Mouse (Mus musculus) MEL (cell line): ENCODE data around the gene Zbtb24. TPM values are rescaled to one million over a fixed set of nuclear protein-coding genes. Genes with fewer than 3 reads are reported as not detected.

Experiments
- DNase-seq: peaks from one replicate; pipeline ENCODE4 v3.0.0; 2011; ENCODE audit warnings: low read depth, low spot score
- H3K27ac ChIP-seq: 2 replicates; pipeline ENCODE4 v1.5.1; 2012; ENCODE audit warnings: low read depth, mild to moderate bottlenecking, control low read depth, low read length, moderate library complexity; ENCODE audit not compliant: control insufficient read depth
- H3K27me3 ChIP-seq, 2 experiments: fragments of 150-350 bp in 1 of 2; sonication (generic) in 1 of 2; 2 replicates each; pipeline ENCODE4 v1.6.1; 2012; ENCODE audit warnings: low read length in 2 of 2, mild to moderate bottlenecking in 2 of 2, improper control_type of control experiment in 1 of 2, moderate library complexity in 1 of 2; ENCODE audit not compliant: insufficient read depth in 2 of 2, control insufficient read depth in 1 of 2
- H3K36me3 ChIP-seq, 2 experiments: 2 replicates each; pipeline ENCODE4 v1.6.1; 2012 to 2014; ENCODE audit warnings: low read length in 2 of 2, improper control_type of control experiment in 1 of 2, inconsistent platforms in 1 of 2, mild to moderate bottlenecking in 1 of 2; ENCODE audit not compliant: insufficient read depth in 2 of 2, control insufficient read depth in 1 of 2
- H3K4me1 ChIP-seq, 2 experiments: fragments of 150-350 bp in 1 of 2; sonication (generic) in 1 of 2; 2 replicates each; pipeline ENCODE4 v1.6.1; 2012; ENCODE audit warnings: low read length in 2 of 2, improper control_type of control experiment in 1 of 2, mild to moderate bottlenecking in 1 of 2; ENCODE audit not compliant: insufficient read depth in 2 of 2, control insufficient read depth in 1 of 2
- H3K4me3 ChIP-seq, 2 experiments: fragments of 150-350 bp in 1 of 2; sonication (generic) in 1 of 2; 2 replicates each; pipeline ENCODE4 v1.5.1; 2012; ENCODE audit warnings: low read depth in 2 of 2, low read length in 2 of 2, mild to moderate bottlenecking in 2 of 2, moderate library complexity in 2 of 2, control low read depth in 1 of 2, improper control_type of control experiment in 1 of 2; ENCODE audit not compliant: control insufficient read depth in 1 of 2, insufficient read depth in 1 of 2
- H3K79me2 ChIP-seq: 2 replicates; pipeline ENCODE4 v1.6.1; 2012; ENCODE audit warnings: mild to moderate bottlenecking, low read length, moderate library complexity; ENCODE audit not compliant: control insufficient read depth, poor library complexity, insufficient read depth
- H3K9ac ChIP-seq: 2 replicates; pipeline ENCODE4 v1.6.1; 2012; ENCODE audit warnings: low read depth, mild to moderate bottlenecking, control low read depth, low read length, moderate library complexity; ENCODE audit not compliant: control insufficient read depth, poor library complexity, severe bottlenecking
- H3K9me3 ChIP-seq: fragments of 150-350 bp; sonication (generic); replicated peaks from 2 replicates; pipeline ENCODE4 v1.6.1; 2012; ENCODE audit warnings: mild to moderate bottlenecking, low read length, improper control_type of control experiment, moderate library complexity; ENCODE audit not compliant: insufficient read depth
- CHD1 ChIP-seq: IDR thresholded peaks from 2 replicates; pipeline ENCODE4 v1.6.1; 2012; ENCODE audit warnings: low read depth, mild to moderate bottlenecking, inconsistent platforms, low read length, improper control_type of control experiment
- CHD2 ChIP-seq: IDR thresholded peaks from 2 replicates; pipeline ENCODE4 v1.6.1; 2011; ENCODE audit warnings: low read length, improper control_type of control experiment
- E2F4 ChIP-seq: IDR thresholded peaks from 2 replicates; pipeline ENCODE4 v1.6.1; 2011; ENCODE audit warnings: low read depth, low read length, improper control_type of control experiment, borderline replicate concordance
- ELF1 ChIP-seq: IDR thresholded peaks from 2 replicates; pipeline ENCODE4 v1.6.1; 2014; ENCODE audit warnings: low read depth, mild to moderate bottlenecking, inconsistent platforms, low read length, improper control_type of control experiment, moderate library complexity
- EP300 ChIP-seq, 2 experiments: IDR thresholded peaks; 2 replicates each; pipeline ENCODE4 v1.6.1; 2011; ENCODE audit warnings: improper control_type of control experiment in 2 of 2, low read length in 2 of 2, low read depth in 1 of 2, mild to moderate bottlenecking in 1 of 2
- ETS1 ChIP-seq: IDR thresholded peaks from 2 replicates; pipeline ENCODE4 v1.6.1; 2012; ENCODE audit warnings: low read depth, mild to moderate bottlenecking, inconsistent platforms, low read length, improper control_type of control experiment, moderate library complexity
- GABPA ChIP-seq: IDR thresholded peaks from 2 replicates; pipeline ENCODE4 v1.6.1; 2012; ENCODE audit warnings: low read depth, mild to moderate bottlenecking, inconsistent platforms, low read length, improper control_type of control experiment, moderate library complexity
- GATA1 ChIP-seq: IDR thresholded peaks from 2 replicates; pipeline ENCODE4 v1.6.1; 2011; ENCODE audit warnings: low read depth, low read length, improper control_type of control experiment
- HCFC1 ChIP-seq: IDR thresholded peaks from 2 replicates; pipeline ENCODE4 v1.6.1; 2012; ENCODE audit warnings: low read depth, mild to moderate bottlenecking, inconsistent platforms, low read length, improper control_type of control experiment, moderate library complexity
- KAT2A ChIP-seq: conservative IDR thresholded peaks from 2 replicates; pipeline ENCODE4 v1.6.1; 2012; ENCODE audit warnings: low read depth, low read length, improper control_type of control experiment, inconsistent platforms
- MAFK ChIP-seq: IDR thresholded peaks from 2 replicates; pipeline ENCODE4 v1.6.1; 2011; ENCODE audit warnings: low read depth, mild to moderate bottlenecking, low read length, improper control_type of control experiment, borderline replicate concordance
- MEF2A ChIP-seq: IDR thresholded peaks from 2 replicates; pipeline ENCODE4 v1.6.1; 2014; ENCODE audit warnings: low read depth, mild to moderate bottlenecking, inconsistent platforms, low read length, improper control_type of control experiment; ENCODE audit not compliant: poor library complexity, insufficient replicate concordance, severe bottlenecking; ENCODE audit errors: extremely low read depth
- MYB ChIP-seq: IDR thresholded peaks from 2 replicates; pipeline ENCODE4 v1.6.1; 2011; ENCODE audit warnings: mild to moderate bottlenecking, low read depth, low read length, improper control_type of control experiment
- NELFE ChIP-seq: IDR thresholded peaks from 2 replicates; pipeline ENCODE4 v1.6.1; 2011; ENCODE audit warnings: low read depth, low read length, improper control_type of control experiment
- POLR2A ChIP-seq, 2 experiments: IDR thresholded peaks; 2 replicates each; pipeline ENCODE4 v1.6.1; 2011 to 2012; ENCODE audit warnings: low read length in 2 of 2, mild to moderate bottlenecking in 2 of 2, control low read depth in 1 of 2, improper control_type of control experiment in 1 of 2, low read depth in 1 of 2, moderate library complexity in 1 of 2; ENCODE audit not compliant: control insufficient read depth in 1 of 2, insufficient read depth in 1 of 2, poor library complexity in 1 of 2
- POLR2AphosphoS5 ChIP-seq: IDR thresholded peaks from 2 replicates; pipeline ENCODE4 v1.6.1; 2012; ENCODE audit warnings: low read depth, borderline replicate concordance, mild to moderate bottlenecking, inconsistent platforms, low read length, moderate library complexity, mixed read lengths
- RAD21 ChIP-seq: IDR thresholded peaks from 2 replicates; pipeline ENCODE4 v1.6.1; 2011; ENCODE audit warnings: mild to moderate bottlenecking, low read depth, low read length, improper control_type of control experiment
- RCOR1 ChIP-seq: IDR thresholded peaks from 2 replicates; pipeline ENCODE4 v1.6.1; 2012; ENCODE audit warnings: low read depth, mild to moderate bottlenecking, inconsistent platforms, low read length, improper control_type of control experiment
- SMC3 ChIP-seq: IDR thresholded peaks from 2 replicates; pipeline ENCODE4 v1.6.1; 2011; ENCODE audit warnings: low read depth, low read length, improper control_type of control experiment
- TAL1 ChIP-seq: IDR thresholded peaks from 2 replicates; pipeline ENCODE4 v1.6.1; 2012; ENCODE audit warnings: mild to moderate bottlenecking, inconsistent platforms, low read length, moderate library complexity, mixed read lengths
- TBP ChIP-seq: IDR thresholded peaks from 2 replicates; pipeline ENCODE4 v1.8.0; 2011; ENCODE audit warnings: low read depth, low read length, improper control_type of control experiment
- TCF12 ChIP-seq: IDR thresholded peaks from 2 replicates; pipeline ENCODE4 v1.6.1; 2014; ENCODE audit warnings: low read depth, mild to moderate bottlenecking, inconsistent platforms, low read length, improper control_type of control experiment, moderate library complexity
- UBTF ChIP-seq: IDR thresholded peaks from 2 replicates; pipeline ENCODE4 v1.6.1; 2012; ENCODE audit warnings: low read depth, mild to moderate bottlenecking, inconsistent platforms, low read length, improper control_type of control experiment, moderate library complexity, borderline replicate concordance; ENCODE audit not compliant: insufficient read depth
- ZC3H11A ChIP-seq: IDR thresholded peaks from 2 replicates; pipeline ENCODE4 v1.6.1; 2012; ENCODE audit warnings: low read depth, mild to moderate bottlenecking, inconsistent platforms, low read length, improper control_type of control experiment
- ZKSCAN1 ChIP-seq: IDR thresholded peaks from 2 replicates; pipeline ENCODE4 v1.6.1; 2012; ENCODE audit warnings: low read depth, mild to moderate bottlenecking, inconsistent platforms, low read length, improper control_type of control experiment, moderate library complexity
- polyA plus RNA-seq, 2 experiments: library from polyadenylated mRNA; stranded (reverse) in 1 of 2; unstranded in 1 of 2; fragments of >175 nt in 1 of 2; fragments of >200 nt in 1 of 2; gene quantifications; 2 replicates each; pipeline versions ENCODE4 v1.2.1 to v1.2.4; 2012; ENCODE audit warnings: low replicate concordance in 2 of 2, low read depth in 1 of 2; ENCODE audit not compliant: insufficient read length in 2 of 2, insufficient read depth in 1 of 2, missing spikeins in 1 of 2
- total RNA-seq: library from RNA; depleted of rRNA; stranded (reverse); fragments of 300-350 nt; gene quantifications from 2 replicates; pipeline ENCODE4 v1.2.3, GENCODE M21; 2012

The Zbtb24 gene
- total and polyA plus RNA-seq, 3 experiments = 7.6 to 11.0 TPM; not detected in 1

GRCm38 (mm10) chr10:41489708-41490517 lies 39.7 kb downstream of the Zbtb24 start, which contains the start of the genes Smpd2 and Ppil6:
Gene Smpd2 (minus strand): TSS chr10:41490369.
Gene Ppil6 (plus strand): TSS chr10:41490439.
- Histone ChIP-seq H3K36me3 (no peaks in the 10 kb centered on the region), H3K79me2 (no peaks in the 10 kb centered on the region), H3K9ac (no peak within 1 kb of the TSS), H3K4me1 (no peaks in the 10 kb centered on the region), H3K27me3 (peaks cover 0 to 7% of the 10 kb centered on the region in 2 experiments; a peak in 3 of 4 replicates), H3K9me3 (no peaks in the 10 kb centered on the region), H3K4me3 (no peak within 1 kb of the TSS), H3K27ac (no peak within 1 kb of the TSS)
- no peak for DNase-seq
- no peak for TF ChIP-seq ELF1
- no peak for TF ChIP-seq TAL1
- no peak for TF ChIP-seq CHD2
- no peak for TF ChIP-seq MEF2A
- TF ChIP-seq POLR2AphosphoS5 = no peak
- no peak for TF ChIP-seq KAT2A
- no peak for TF ChIP-seq MAFK
- TF ChIP-seq E2F4 = no peak
- TF ChIP-seq HCFC1 = no peak
- TF ChIP-seq MYB = no peak
- no peak for TF ChIP-seq RAD21
- TF ChIP-seq EP300 (IDR thresholded peaks at IDR 0.05; ENCODE audit: low read depth in 1 of 2, low read length in 2 of 2) = no peak
- TF ChIP-seq ZKSCAN1 = no peak

DNA sequence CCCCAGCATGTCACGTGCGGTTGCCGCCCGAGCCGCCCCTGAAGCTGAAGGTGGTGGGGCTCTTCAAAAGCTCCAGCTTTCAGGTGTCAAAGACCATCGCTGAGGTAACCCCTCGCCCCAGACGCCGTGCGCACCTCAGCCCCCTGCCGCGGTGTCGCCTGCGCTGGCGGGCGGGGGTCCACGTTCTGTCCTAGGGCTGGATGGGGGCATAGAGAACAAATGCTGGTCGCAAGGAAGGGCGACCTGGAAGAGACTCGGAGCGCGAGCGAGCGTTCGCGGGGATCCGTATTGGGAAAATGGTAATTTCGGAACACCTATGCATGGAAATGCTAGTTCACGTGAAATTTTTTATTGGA lies 40.3 kb downstream of the Zbtb24 start:
- Histone ChIP-seq H3K9ac (no peak overlapping the region), H3K27me3 (peaks cover 0 to 7% of the 10 kb centered on the region in 2 experiments; a peak in 3 of 4 replicates), H3K79me2 (no peaks in the 10 kb centered on the region), H3K36me3 (no peaks in the 10 kb centered on the region), H3K4me3 (no peak overlapping the region), H3K9me3 (no peaks in the 10 kb centered on the region), H3K27ac (no peak overlapping the region), H3K4me1 (no peaks in the 10 kb centered on the region)
- TF ChIP-seq GABPA (no peak), RCOR1 (no peak), ZC3H11A (no peak), MAFK (no peak), CHD2 (no peak), TBP (no peak), GATA1 (no peak), ETS1 (no peak), POLR2A (IDR thresholded peaks at IDR 0.05; ENCODE audit: control insufficient read depth in 1 of 2, insufficient read depth in 1 of 2, low read depth in 1 of 2, low read length in 2 of 2, poor library complexity in 1 of 2) (no peak), TCF12 (no peak), NELFE (no peak), EP300 (IDR thresholded peaks at IDR 0.05; ENCODE audit: low read depth in 1 of 2, low read length in 2 of 2) (no peak), UBTF (no peak), E2F4 (no peak), CHD1 (no peak), SMC3 (no peak)
- DNase-seq = no peak
